In genomic region chr7:145284293-145284692, GRCm38 (mm10) we compare ENCODE assay signal across 9 mouse cellular contexts. TPM values are rescaled to one million over a fixed set of nuclear protein-coding genes. Genes with fewer than 3 reads are reported as not detected.
DNase-seq lines count a peak whose midpoint lies in the region; ATAC-seq and TF ChIP-seq lines count a peak whose summit lies in the region.
"Had no signal": no experiment of that assay in that cellular context is flagged by ENCODE, and none has a peak within 500 bp of the region (broad histone marks: within the 10 kb centered on the region; RNA-seq: fewer than 3 reads in every experiment).

No protein-coding gene starts in this region.

- TF ChIP-seq POLR2A in small intestine, adult 2 months (IDR thresholded peaks at IDR 0.05; ENCODE audit: low read depth, low read length) = no peak

- H3K4me2 ChIP-seq in kidney, embryonic 15.5 days = peak overlapping the region; percentile 75
- H3K4me2 ChIP-seq in forebrain, embryonic 15.5 days (replicated peaks) = peak overlapping the region; percentile 63
- H3K4me2 ChIP-seq in liver, embryonic 16.5 days (ENCODE audit: low read depth, low read length) = peak overlapping the region; percentile 9; the same call in 1 of the 2 replicates

- ATAC-seq in kidney, embryonic 15.5 days (replicated peaks; ENCODE audit: low FRiP score) = no peak
- ATAC-seq in forebrain, embryonic 15.5 days (replicated peaks) = no peak; the same call in 1 of the 2 replicates
- ATAC-seq in liver, embryonic 16.5 days (ENCODE audit: low read depth) = no peak

- H3K27ac ChIP-seq in kidney, embryonic 15.5 days = no peak overlapping the region
- no peak overlapping the region for H3K27ac ChIP-seq in forebrain, embryonic 15.5 days (replicated peaks)
- H3K27ac ChIP-seq in liver, embryonic 16.5 days (ENCODE audit: low read length) = no peak overlapping the region
- H3K27ac ChIP-seq in small intestine, adult 2 months (ENCODE audit: insufficient read depth, low read depth, low read length) = peak overlapping the region; percentile 50

- TF ChIP-seq CTCF in small intestine, adult 2 months (IDR thresholded peaks at IDR 0.05; ENCODE audit: extremely low read depth, insufficient read length, insufficient replicate concordance, low read depth, low read length) = no peak

- no peak for DNase-seq in kidney, postnatal 4 days
- DNase-seq in adrenal gland, adult 18-20 months (ENCODE audit: low spot score in 2 of 2) = no peak
- DNase-seq in layer of hippocampus, adult 18-20 months (ENCODE audit: low spot score in 2 of 2) = no peak
- no peak for DNase-seq in layer of hippocampus, postnatal 10 days (ENCODE audit: low spot score in 2 of 2)

- peak overlapping the region; percentile 59 for H3K4me3 ChIP-seq in kidney, embryonic 15.5 days (replicated peaks)
- no peak overlapping the region for H3K4me3 ChIP-seq in forebrain, embryonic 15.5 days
- H3K4me3 ChIP-seq in liver, embryonic 16.5 days (ENCODE audit: low read depth, low read length) = no peak overlapping the region
- H3K4me3 ChIP-seq in small intestine, adult 2 months (ENCODE audit: low read depth, low read length) = no peak overlapping the region

- no peaks in the 10 kb centered on the region for H3K27me3 ChIP-seq in kidney, embryonic 15.5 days
- no peaks in the 10 kb centered on the region for H3K27me3 ChIP-seq in forebrain, embryonic 15.5 days
- H3K27me3 ChIP-seq in liver, embryonic 16.5 days (ENCODE audit: control insufficient read depth, insufficient read depth, low read depth, low read length) = no peaks in the 10 kb centered on the region
- H3K27me3 ChIP-seq in small intestine, adult 2 months (ENCODE audit: control insufficient read depth, insufficient read depth, low read length) = no peaks in the 10 kb centered on the region

- no peaks in the 10 kb centered on the region for H3K9me3 ChIP-seq in kidney, embryonic 15.5 days (replicated peaks)
- H3K9me3 ChIP-seq in forebrain, embryonic 15.5 days = no peaks in the 10 kb centered on the region
- no peaks in the 10 kb centered on the region for H3K9me3 ChIP-seq in liver, embryonic 16.5 days (replicated peaks; ENCODE audit: control insufficient read depth, low read length)

- peaks cover 30% of the 10 kb centered on the region for H3K4me1 ChIP-seq in kidney, embryonic 15.5 days
- H3K4me1 ChIP-seq in forebrain, embryonic 15.5 days = peaks cover 9% of the 10 kb centered on the region
- H3K4me1 ChIP-seq in liver, embryonic 16.5 days (ENCODE audit: control insufficient read depth, low read depth, low read length) = peaks cover 3% of the 10 kb centered on the region
- peaks cover 20% of the 10 kb centered on the region for H3K4me1 ChIP-seq in small intestine, adult 2 months (ENCODE audit: control insufficient read depth, insufficient read depth, insufficient read length, low read length)

- 53% methylated on average over 3 of the region's 3 CpGs for WGBS in kidney, embryonic 15.5 days
- 64% methylated on average over 3 of the region's 3 CpGs for WGBS in forebrain, embryonic 15.5 days
- WGBS in liver, embryonic 16.5 days (ENCODE audit: insufficient replicate concordance) = 36% methylated on average over 3 of the region's 3 CpGs
- WGBS in small intestine, adult 2 months = 39% methylated on average over 3 of the region's 3 CpGs

- H3K9ac ChIP-seq in kidney, embryonic 15.5 days = no peak overlapping the region
- H3K9ac ChIP-seq in forebrain, embryonic 15.5 days (replicated peaks) = no peak overlapping the region
- no peak overlapping the region for H3K9ac ChIP-seq in liver, embryonic 16.5 days (ENCODE audit: low read depth, low read length)

- peaks cover 11% of the 10 kb centered on the region for H3K36me3 ChIP-seq in kidney, embryonic 15.5 days
- H3K36me3 ChIP-seq in forebrain, embryonic 15.5 days = no peaks in the 10 kb centered on the region
- no peaks in the 10 kb centered on the region for H3K36me3 ChIP-seq in liver, embryonic 16.5 days (ENCODE audit: control insufficient read depth, insufficient read depth)
- H3K36me3 ChIP-seq in small intestine, adult 2 months (ENCODE audit: control insufficient read depth, insufficient read depth, low read length) = peaks cover 7% of the 10 kb centered on the region

RNA-seq across cellular contexts. Expression of gene Tpcn2, which starts 0.5 kb away (rescaled TPM):
- polyA plus RNA-seq in kidney, embryonic 15.5 days (2015; fragmentation: Nextera tagmentation; extraction: Ambion mirVana) = 8.8 and 9.7 TPM in 2 replicates
- 2.9 and 3.4 TPM in 2 replicates for polyA plus RNA-seq in forebrain, embryonic 15.5 days (2015; fragmentation: Nextera tagmentation; extraction: Ambion mirVana)
- polyA plus RNA-seq in liver, embryonic 16.5 days (2015; fragmentation: Nextera tagmentation; extraction: Ambion mirVana) = 2.3 and 2.4 TPM in 2 replicates
- 8.5 and 10.8 TPM in 2 replicates for polyA plus RNA-seq in small intestine, adult 2 months (2012; rRNA removed)
- 10 to 100 TPM; 12.9 to 13.0 TPM for total RNA-seq in adrenal gland, adult 18-20 months (2021)
- total RNA-seq in layer of hippocampus, adult 18-20 months (2021) = 1 to 10 TPM; 5.8 to 6.4 TPM
- total RNA-seq in layer of hippocampus, postnatal 10 days (2021) = 1 to 10 TPM; 5.5 to 7.0 TPM

RNA-seq across cellular contexts. Expression of gene Mrgprf, which starts 16.3 kb away (rescaled TPM):
- polyA plus RNA-seq in kidney, embryonic 15.5 days (2015; fragmentation: Nextera tagmentation; extraction: Ambion mirVana) = 2.5 and 3.7 TPM in 2 replicates
- 2.0 and 2.2 TPM in 2 replicates for polyA plus RNA-seq in forebrain, embryonic 15.5 days (2015; fragmentation: Nextera tagmentation; extraction: Ambion mirVana)
- polyA plus RNA-seq in liver, embryonic 16.5 days (2015; fragmentation: Nextera tagmentation; extraction: Ambion mirVana) = 0.28 TPM in 1 of 2 replicates, not detected in the other
- 12.0 and 17.6 TPM in 2 replicates for polyA plus RNA-seq in small intestine, adult 2 months (2012; rRNA removed)
- 1 to 10 TPM in 1 of 2 experiments, under 1 TPM in 1; 0.70 to 1.9 TPM for total RNA-seq in adrenal gland, adult 18-20 months (2021)
- under 1 TPM; 0.76 to 0.79 TPM for total RNA-seq in layer of hippocampus, adult 18-20 months (2021)
- total RNA-seq in layer of hippocampus, postnatal 10 days (2021) = 1 to 10 TPM; 1.6 to 2.2 TPM

RNA-seq across cellular contexts. Expression of gene Mrgprd, which starts 30.3 kb away (rescaled TPM):
- not detected in 2 replicates for polyA plus RNA-seq in kidney, embryonic 15.5 days (2015; fragmentation: Nextera tagmentation; extraction: Ambion mirVana)
- not detected in 2 replicates for polyA plus RNA-seq in forebrain, embryonic 15.5 days (2015; fragmentation: Nextera tagmentation; extraction: Ambion mirVana)
- polyA plus RNA-seq in liver, embryonic 16.5 days (2015; fragmentation: Nextera tagmentation; extraction: Ambion mirVana) = not detected in 2 replicates
- not detected in 2 replicates for polyA plus RNA-seq in small intestine, adult 2 months (2012; rRNA removed)
- total RNA-seq in adrenal gland, adult 18-20 months (2021) = not detected
- total RNA-seq in layer of hippocampus, adult 18-20 months (2021) = not detected
- total RNA-seq in layer of hippocampus, postnatal 10 days (2021) = not detected
- total RNA-seq: left cerebral cortex, postnatal 25 days had no signal

Comparison
In these comparisons a context has a peak if more than half of its experiments do, and no peak if none do; other contexts are left out.
1. H3K4me2 ChIP-seq: peak in every context shown above with its lines; median percentile 75 in kidney, embryonic 15.5 days; 63 in forebrain, embryonic 15.5 days; 9 in liver, embryonic 16.5 days.